In genomic region chr2:125505006-125505745, GRCm38 (mm10) we compare ENCODE assay signal across 8 mouse cellular contexts. TPM values are rescaled to one million over a fixed set of nuclear protein-coding genes. Genes with fewer than 3 reads are reported as not detected.
A peak's percentile ranks its signal among the peaks of the same experiment; 100 is the strongest.
DNase-seq lines count a peak whose midpoint lies in the region; ATAC-seq and TF ChIP-seq lines count a peak whose summit lies in the region.

Gm9913 (plus strand) TSS chr2:125505089.

- H3K36me3 ChIP-seq in C2C12 (ENCODE audit: control insufficient read depth, insufficient read depth), result peaks cover 13% of the 10 kb centered on the region
- H3K36me3 ChIP-seq in forebrain, embryonic 11.5 days (ENCODE audit: control insufficient read depth, insufficient read depth, low read length), result no peaks in the 10 kb centered on the region
- no peaks in the 10 kb centered on the region for H3K36me3 ChIP-seq in heart, embryonic 15.5 days
- H3K36me3 ChIP-seq in small intestine, adult 2 months (ENCODE audit: control insufficient read depth, insufficient read depth, low read length), result no peaks in the 10 kb centered on the region

- no peak for TF ChIP-seq POLR2A in small intestine, adult 2 months (IDR thresholded peaks at IDR 0.05; ENCODE audit: low read depth, low read length)

- peaks cover 33% of the 10 kb centered on the region for H3K79me3 ChIP-seq in C2C12 (ENCODE audit: low read depth)

- peak within 1 kb of the TSS; percentile 57; the same call in 1 of the 2 replicates for H3K27ac ChIP-seq in forebrain, embryonic 11.5 days (ENCODE audit: low read depth, low read length)
- H3K27ac ChIP-seq in heart, embryonic 15.5 days, result peak within 1 kb of the TSS; percentile 86
- peak within 1 kb of the TSS; percentile 83 for H3K27ac ChIP-seq in small intestine, adult 2 months (ENCODE audit: insufficient read depth, low read depth, low read length)

- intact Hi-C loops in left cerebral cortex, postnatal 25 days (cut with DNase I), result no loop called here

- H3K4me1 ChIP-seq in forebrain, embryonic 11.5 days (replicated peaks; ENCODE audit: control insufficient read depth, insufficient read depth, low read length), result peaks cover 6% of the 10 kb centered on the region; the same call in 1 of the 2 replicates
- H3K4me1 ChIP-seq in heart, embryonic 15.5 days (replicated peaks), result peaks cover 14% of the 10 kb centered on the region; the same call in 1 of the 2 replicates
- H3K4me1 ChIP-seq in small intestine, adult 2 months (ENCODE audit: control insufficient read depth, insufficient read depth, insufficient read length, low read length), result peaks cover 6% of the 10 kb centered on the region

- peak; percentile 54 for ATAC-seq in forebrain, embryonic 11.5 days (replicated peaks; ENCODE audit: low FRiP score)
- ATAC-seq in heart, embryonic 15.5 days (replicated peaks; ENCODE audit: insufficient number of reproducible peaks, insufficient read depth, low FRiP score, low read depth), result peak; percentile 25
- ATAC-seq in megakaryocyte-erythroid progenitor cell, adult 5-6 weeks (replicated peaks; ENCODE audit: low FRiP score, low TSS enrichment, poor library complexity, severe bottlenecking), result 0 out of 2 replicates have a peak, but pooled peaks have one; percentile 11

- peak within 1 kb of the TSS; percentile 92 for H3K4me2 ChIP-seq in forebrain, embryonic 11.5 days (ENCODE audit: low read depth, low read length, severe bottlenecking)
- H3K4me2 ChIP-seq in heart, embryonic 15.5 days, result peak within 1 kb of the TSS; percentile 93

- H3K4me3 ChIP-seq in C2C12 (ENCODE audit: insufficient read depth, poor library complexity, severe bottlenecking), result peak within 1 kb of the TSS; percentile 80
- H3K4me3 ChIP-seq in forebrain, embryonic 11.5 days (ENCODE audit: low read depth, low read length), result peak within 1 kb of the TSS; percentile 65
- peak within 1 kb of the TSS; percentile 72 for H3K4me3 ChIP-seq in heart, embryonic 15.5 days
- peak within 1 kb of the TSS; percentile 73 for H3K4me3 ChIP-seq in small intestine, adult 2 months (ENCODE audit: low read depth, low read length)

- H3K27me3 ChIP-seq in C2C12 (ENCODE audit: control insufficient read depth, insufficient read depth, insufficient read length), result no peaks in the 10 kb centered on the region
- no peaks in the 10 kb centered on the region for H3K27me3 ChIP-seq in forebrain, embryonic 11.5 days (ENCODE audit: control insufficient read depth, insufficient read depth, low read length)
- H3K27me3 ChIP-seq in heart, embryonic 15.5 days, result no peaks in the 10 kb centered on the region
- peaks cover 16% of the 10 kb centered on the region for H3K27me3 ChIP-seq in small intestine, adult 2 months (ENCODE audit: control insufficient read depth, insufficient read depth, low read length)

- peak; percentile 62 for DNase-seq in Muller cell, postnatal 12 days (ENCODE audit: inconsistent ontology term)
- DNase-seq in forebrain, embryonic 11.5 days (ENCODE audit: low spot score), result peak; percentile 83
- peak; percentile 22 to 31 for DNase-seq in left cerebral cortex, postnatal 25 days (ENCODE audit: low spot score in 2 of 2)
- no peak for DNase-seq in thymus, postnatal 10 days (ENCODE audit: low spot score in 2 of 2)

- peaks cover 59% of the 10 kb centered on the region for H3K79me2 ChIP-seq in C2C12 (ENCODE audit: control insufficient read depth, insufficient read depth)

- no peaks in the 10 kb centered on the region for H3K9me3 ChIP-seq in forebrain, embryonic 11.5 days (ENCODE audit: control insufficient read depth, low read length)
- H3K9me3 ChIP-seq in heart, embryonic 15.5 days (replicated peaks), result no peaks in the 10 kb centered on the region

- H3K9ac ChIP-seq in forebrain, embryonic 11.5 days (ENCODE audit: low read length), result peak within 1 kb of the TSS; percentile 81
- peak within 1 kb of the TSS; percentile 66 for H3K9ac ChIP-seq in heart, embryonic 15.5 days

- H3ac ChIP-seq in C2C12 (ENCODE audit: control insufficient read depth, insufficient read length, low read depth), result peak within 1 kb of the TSS; percentile 96

- under 1% methylated on average over 45 of the region's 45 CpGs for WGBS in forebrain, embryonic 11.5 days
- WGBS in heart, embryonic 15.5 days, result under 1% methylated on average over 45 of the region's 45 CpGs
- WGBS in small intestine, adult 2 months, result 4% methylated on average over 45 of the region's 45 CpGs

- TF ChIP-seq CTCF in C2C12 (IDR thresholded peaks at IDR 0.05; ENCODE audit: control insufficient read depth, insufficient read depth, insufficient read length), result peak; percentile 4
- TF ChIP-seq CTCF in small intestine, adult 2 months (IDR thresholded peaks at IDR 0.05; ENCODE audit: extremely low read depth, insufficient read length, insufficient replicate concordance, low read depth, low read length), result no peak

TF ChIP-seq in C2C12, 6 proteins besides CTCF, POLR2A, EP300 and RAD21:
- TF ChIP-seq FOSL1 (IDR thresholded peaks at IDR 0.05; ENCODE audit: insufficient read depth, low read length, poor library complexity, severe bottlenecking) (no peak), MYOG (IDR thresholded peaks at IDR 0.05; ENCODE audit: control insufficient read depth, extremely low read depth, insufficient read length) (no peak), MAX (IDR thresholded peaks at IDR 0.05) (no peak), CEBPB (IDR thresholded peaks at IDR 0.05; ENCODE audit: low read depth) (no peak), USF1 (IDR thresholded peaks at IDR 0.05; ENCODE audit: low read depth) (no peak), MYOD1 (IDR thresholded peaks at IDR 0.05; ENCODE audit: control insufficient read depth, insufficient read length, low read depth) (no peak)

RNA-seq across cellular contexts. Expression of gene Gm9913, which starts in this region (rescaled TPM):
- polyA plus RNA-seq in C2C12 (2012; fragmentation: generic; extraction: Trizol), result 0.09 TPM
- polyA plus RNA-seq in forebrain, embryonic 11.5 days (2014; fragmentation: Nextera tagmentation; extraction: Ambion mirVana), result 0.27 and 0.31 TPM in 2 replicates
- polyA plus RNA-seq in heart, embryonic 15.5 days (2015; fragmentation: Nextera tagmentation; extraction: Ambion mirVana), result 0.23 and 0.53 TPM in 2 replicates
- total RNA-seq in left cerebral cortex, postnatal 25 days (2021), result not detected
- not detected in 2 replicates for total RNA-seq in megakaryocyte-erythroid progenitor cell, adult 5-6 weeks (2014; fragmentation: Nextera tagmentation)
- not detected in 2 replicates for total RNA-seq in megakaryocyte-erythroid progenitor cell, adult 5-6 weeks (2017)
- polyA plus RNA-seq in small intestine, adult 2 months (2012; rRNA removed), result 0.17 and 0.18 TPM in 2 replicates

Comparison
In these comparisons a context has a peak if more than half of its experiments do, and no peak if none do; other contexts are left out.
1. Peak in DNase-seq, ATAC-seq, H3K4me3 ChIP-seq, H3K27ac ChIP-seq, H3K9ac ChIP-seq and H3K4me2 ChIP-seq in forebrain, embryonic 11.5 days; RNA of the gene not detected or under 1 TPM.
2. Peak in ATAC-seq, H3K4me3 ChIP-seq, H3K27ac ChIP-seq, H3K9ac ChIP-seq and H3K4me2 ChIP-seq in heart, embryonic 15.5 days; RNA of the gene not detected or under 1 TPM.
3. Peak in DNase-seq in left cerebral cortex, postnatal 25 days; RNA of the gene not detected or under 1 TPM.
4. Peak in ATAC-seq in megakaryocyte-erythroid progenitor cell, adult 5-6 weeks; RNA of the gene not detected or under 1 TPM.